Comparison of ENCODE assay signal across 8 mouse cellular contexts in the genomic region with DNA sequence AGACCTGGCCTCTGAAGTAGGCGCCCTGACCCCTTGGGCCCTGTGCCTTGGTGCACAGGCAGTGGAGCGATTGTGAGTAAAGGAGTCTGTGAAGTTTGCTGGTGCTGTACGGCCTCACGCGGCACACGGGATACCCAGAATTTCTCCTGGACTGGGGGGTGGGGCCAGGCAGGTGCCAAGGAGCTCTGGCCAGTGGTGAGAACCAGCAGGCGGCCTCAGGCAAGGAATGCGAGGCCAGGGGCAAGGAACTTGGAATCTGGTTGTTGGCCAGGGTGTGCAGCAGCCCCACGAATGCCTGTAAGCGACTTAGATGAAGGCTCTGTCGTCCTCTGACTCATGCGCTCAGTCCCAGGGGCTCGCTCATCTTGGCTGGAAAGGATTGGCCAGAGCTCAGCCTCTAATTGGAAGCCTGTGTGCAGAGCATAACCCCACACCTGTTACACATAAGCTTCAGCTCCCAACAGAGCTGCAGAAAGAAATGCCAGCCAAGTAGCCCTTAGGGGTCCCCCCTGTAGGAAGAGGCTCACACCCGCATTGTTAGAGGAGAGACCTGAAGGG. TPM values are rescaled to one million over a fixed set of nuclear protein-coding genes. Genes with fewer than 3 reads are reported as not detected.
A peak's percentile ranks its signal among the peaks of the same experiment; 100 is the strongest.
DNase-seq lines count a peak whose midpoint lies in the region; ATAC-seq lines count a peak whose summit lies in the region.

No protein-coding gene starts in this region.

- H3K27ac ChIP-seq in heart, embryonic 13.5 days (replicated peaks) = no peak overlapping the region

- peaks cover 60% of the 10 kb centered on the region for H3K27me3 ChIP-seq in heart, embryonic 13.5 days (replicated peaks)

- 11% methylated on average over 14 of the region's 14 CpGs for WGBS in heart, embryonic 13.5 days

- H3K4me3 ChIP-seq in heart, embryonic 13.5 days = 0 out of 2 replicates have a peak overlapping the region, but pooled peaks have one; percentile 35

- peak overlapping the region; percentile 45; the same call in 1 of the 2 replicates for H3K9ac ChIP-seq in heart, embryonic 13.5 days

- H3K36me3 ChIP-seq in heart, embryonic 13.5 days = no peaks in the 10 kb centered on the region

- ATAC-seq in heart, embryonic 13.5 days (ENCODE audit: extremely low read depth, insufficient number of reproducible peaks, low FRiP score, low TSS enrichment) = no peak

- no peaks in the 10 kb centered on the region for H3K9me3 ChIP-seq in heart, embryonic 13.5 days

- peak; percentile 52 for DNase-seq in adrenal gland, adult 2 months
- no peak for DNase-seq in adrenal gland, postnatal 4 days (ENCODE audit: low spot score in 2 of 2)
- peak; percentile 52 for DNase-seq in embryo, embryonic 10 days (ENCODE audit: low spot score)
- peak; percentile 14 to 36 for DNase-seq in kidney, postnatal 36 days
- no peak for DNase-seq in layer of hippocampus, adult 11-12 months (ENCODE audit: low spot score)
- DNase-seq in frontal cortex, postnatal 25 days (ENCODE audit: low spot score in 2 of 2) = no peak
- no peak for DNase-seq in right cerebral cortex, postnatal 36 days (ENCODE audit: low spot score in 2 of 2)

- peak overlapping the region; percentile 58 for H3K4me2 ChIP-seq in heart, embryonic 13.5 days

- H3K4me1 ChIP-seq in heart, embryonic 13.5 days = peaks cover 19% of the 10 kb centered on the region

RNA-seq across cellular contexts. Expression of a gene that starts 49.4 kb away (rescaled TPM):
- total RNA-seq in adrenal gland, adult 2 months (2021) = 10 to 100 TPM; 27.1 to 37.7 TPM
- polyA plus RNA-seq in adrenal gland, adult 2 months (2012; rRNA removed) = 4.4 and 4.6 TPM in 2 replicates
- 10 to 100 TPM; 34.1 to 34.7 TPM for total RNA-seq in adrenal gland, postnatal 4 days (2021)
- 12.1 and 12.2 TPM in 2 replicates for polyA plus RNA-seq in heart, embryonic 13.5 days (2015; fragmentation: Nextera tagmentation; extraction: Ambion mirVana)

Comparison
In these comparisons a context has a peak if more than half of its experiments do, and no peak if none do; other contexts are left out.
1. DNase-seq: peak in adrenal gland, adult 2 months (single experiment), embryo, embryonic 10 days (single experiment) and kidney, postnatal 36 days (2 of 2); none in adrenal gland, postnatal 4 days (0 of 2), layer of hippocampus, adult 11-12 months (single experiment), frontal cortex, postnatal 25 days (0 of 2) and right cerebral cortex, postnatal 36 days (0 of 2).